Mouse (Mus musculus): ENCODE results near the gene Trim65. TPM values are rescaled to one million over a fixed set of nuclear protein-coding genes. Genes with fewer than 3 reads are reported as not detected.

Trim65 gene
- total RNA-seq (2023) = 1 to 10 TPM; 6.7 to 8.8 TPM

DNA sequence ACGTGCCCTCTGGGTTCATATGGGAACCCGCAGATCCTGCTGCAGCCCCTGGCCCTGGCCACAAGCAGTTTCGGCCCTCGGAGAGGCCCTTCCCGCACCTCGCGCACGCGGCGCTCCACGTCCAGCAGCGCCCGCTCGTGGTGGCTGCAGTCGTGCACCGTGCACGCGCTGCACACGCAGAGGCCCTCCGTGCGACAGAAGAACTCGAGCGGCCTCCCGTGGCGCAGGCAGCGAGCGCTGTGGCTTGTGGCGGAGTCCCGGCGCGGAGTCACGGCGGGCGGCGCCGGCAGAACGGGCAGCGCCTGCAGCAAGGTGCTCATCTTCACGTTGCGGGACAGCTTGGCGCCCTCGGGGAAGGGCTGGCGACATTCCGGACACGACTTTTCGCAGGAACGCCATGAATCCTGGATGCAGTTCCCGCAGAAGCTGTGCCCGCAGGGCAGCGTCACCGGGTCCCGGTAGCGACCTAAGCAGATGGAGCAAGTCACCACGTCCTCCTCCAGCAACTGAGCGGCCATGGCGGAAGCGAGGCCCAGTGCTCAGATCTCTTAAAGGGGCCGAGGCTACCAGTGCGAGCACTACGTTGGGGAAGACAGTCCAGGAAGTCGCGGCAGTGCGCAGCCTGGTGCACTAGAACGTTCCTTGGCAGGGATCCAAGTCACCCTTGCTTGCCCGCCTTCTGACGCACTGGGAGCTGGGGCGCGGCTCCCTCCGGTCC lies at the start of gene Trim65:
Gene Trim65, minus strand, starts transcription at position 641 of the 718 bp plus-strand sequence.

DNA sequence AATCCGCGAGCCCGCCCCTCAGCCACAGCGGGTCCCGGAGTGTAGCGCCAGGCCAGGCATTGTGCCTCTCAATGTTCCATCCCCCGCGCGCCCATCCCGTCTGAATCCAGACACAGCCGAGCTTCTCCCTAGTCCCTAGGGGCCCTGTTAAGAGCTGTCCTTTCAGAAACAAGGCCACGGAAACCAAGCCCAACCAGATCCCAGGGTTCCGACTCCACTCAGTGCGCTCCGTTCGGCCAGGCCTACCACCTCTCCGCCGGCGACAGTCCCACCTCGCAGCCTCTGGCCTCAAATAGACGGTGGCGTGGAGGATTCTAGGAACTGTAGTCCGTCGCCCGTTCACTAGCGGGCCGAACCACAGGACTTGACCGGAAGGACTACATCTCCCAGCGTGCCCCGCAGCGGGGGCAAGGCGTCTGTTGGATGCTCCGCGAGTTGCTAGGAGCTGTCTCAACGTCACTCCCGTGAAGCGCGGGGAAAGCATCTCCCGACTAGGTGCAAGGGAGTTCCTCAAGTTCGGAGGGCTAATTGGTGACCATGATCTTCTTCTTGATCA lies 37.0 kb upstream of the Trim65 start, which contains the start of gene Fbf1:
Gene Fbf1, minus strand, starts transcription at position 283 of the 556 bp plus-strand sequence.

DNA sequence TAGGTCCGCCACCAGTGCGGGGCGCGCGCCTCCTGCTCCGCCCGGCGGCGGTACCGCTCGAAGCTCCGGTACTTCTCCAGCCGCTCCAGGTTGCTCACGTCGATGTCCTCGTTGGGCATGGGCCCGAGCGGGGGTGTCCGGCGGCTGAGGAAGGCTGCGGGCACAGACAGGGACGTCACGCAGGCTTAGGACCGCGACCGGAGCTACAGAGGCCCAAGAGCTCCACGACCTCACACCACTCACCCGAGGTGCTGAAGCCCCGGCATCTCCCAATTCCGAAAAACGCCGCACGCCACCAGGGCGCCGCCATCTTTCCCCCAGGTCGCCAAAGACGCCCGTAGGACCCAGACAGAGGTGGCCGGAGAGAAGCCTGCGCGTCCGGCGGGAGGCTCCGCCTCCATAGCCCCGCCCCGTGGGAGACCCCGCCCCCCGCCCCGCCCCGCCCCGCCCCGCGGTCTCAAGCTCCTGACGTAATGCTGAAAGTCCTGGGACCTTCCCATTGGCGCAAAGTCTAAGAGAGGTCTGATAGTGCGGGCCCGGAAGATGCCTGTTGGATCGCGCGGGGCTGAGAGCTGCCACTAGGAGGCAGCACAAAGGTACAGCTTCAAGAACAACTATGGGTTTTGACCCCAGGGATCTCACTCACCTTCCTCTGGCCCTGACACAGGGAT lies 7.7 kb upstream of the Trim65 start, which contains the start of gene Mrpl38:
Gene Mrpl38, minus strand, starts transcription at position 401 of the 671 bp plus-strand sequence.

DNA sequence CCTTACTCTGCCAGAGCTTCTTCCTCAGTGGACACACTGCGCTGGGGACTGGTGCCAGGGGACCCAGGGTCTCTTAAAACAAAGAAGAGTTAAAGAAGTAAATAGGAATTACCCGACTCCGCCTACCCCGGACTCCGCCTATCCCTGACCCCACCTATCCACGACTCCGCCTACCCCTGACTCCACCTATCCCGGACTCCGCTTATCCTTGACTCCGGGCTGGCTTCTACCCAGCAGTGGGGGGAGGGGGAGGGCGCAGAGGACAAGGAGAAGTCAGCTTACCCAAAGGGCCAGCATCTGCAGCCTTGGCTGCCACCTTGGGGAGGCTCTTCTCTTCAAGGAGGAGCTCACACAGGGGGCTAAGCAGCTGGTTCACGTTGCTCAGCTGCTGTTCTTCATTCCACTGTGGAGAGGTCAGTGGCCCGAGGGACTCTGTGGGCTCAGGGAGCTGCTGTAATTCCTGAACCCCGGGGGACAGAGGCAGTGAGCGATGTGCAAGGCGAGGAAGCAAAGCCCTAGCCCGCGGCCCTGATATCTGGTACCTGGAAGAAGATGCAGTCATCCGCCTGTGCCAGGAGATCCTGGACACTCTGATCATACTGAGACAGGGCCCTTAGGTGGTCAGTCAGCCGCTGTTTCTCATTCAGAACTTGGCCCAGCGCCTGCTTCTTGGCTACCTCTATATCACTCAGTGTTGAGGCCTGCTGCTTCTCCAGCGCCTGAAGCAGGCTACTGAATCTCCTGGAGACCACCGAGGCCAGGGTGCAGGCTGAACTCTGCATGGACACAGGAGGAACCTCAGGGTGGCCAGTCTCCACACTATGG lies 3.6 kb downstream of the Trim65 start, which contains the start of gene Trim47:
Gene Trim47, minus strand, starts transcription at position 55 of the 825 bp plus-strand sequence.

DNA sequence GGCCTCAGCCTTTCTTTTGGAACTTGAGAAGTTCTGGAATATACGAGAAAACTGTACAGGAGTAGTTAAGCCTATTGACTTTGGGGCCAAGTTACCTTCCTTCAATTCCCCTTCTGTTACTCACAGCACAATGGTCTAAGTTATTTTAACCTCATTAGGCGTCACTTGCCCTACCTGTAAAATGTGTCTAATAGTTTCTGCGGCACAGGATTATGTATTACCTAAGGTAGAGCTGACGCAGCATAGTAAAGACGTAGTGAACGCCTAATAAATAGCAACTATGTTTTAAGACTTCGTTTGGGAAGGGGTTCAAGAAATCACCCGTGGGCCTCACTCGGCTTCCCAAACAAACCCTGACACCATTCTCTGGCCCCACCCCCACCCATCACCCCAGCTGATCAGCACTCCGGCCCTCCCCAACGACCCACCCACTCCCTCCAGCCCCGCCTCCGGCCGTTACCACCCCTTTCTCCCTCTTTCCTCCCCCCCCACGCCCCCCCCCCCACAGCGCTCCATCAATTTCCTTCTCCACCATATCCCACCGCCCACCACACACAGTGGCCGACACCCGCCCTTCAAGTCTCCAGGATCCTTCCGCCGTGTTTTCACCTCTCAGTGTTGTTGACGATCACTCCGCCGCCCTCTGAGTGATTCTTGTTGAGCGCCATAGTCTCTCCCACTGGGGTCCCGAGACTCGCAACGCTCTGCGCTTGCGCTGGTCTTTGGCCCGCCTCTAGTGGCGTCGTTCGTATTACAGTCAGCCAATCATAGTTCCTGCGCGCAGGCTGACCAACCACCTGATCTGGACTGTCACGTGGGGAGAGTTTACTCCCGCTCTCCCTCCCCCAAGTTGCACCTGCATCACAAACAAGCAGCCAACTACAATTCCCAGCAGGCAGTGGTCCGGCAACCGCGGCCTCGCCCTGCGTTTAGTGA lies 44.4 kb downstream of the Trim65 start, which contains the start of gene Wbp2:
Gene Wbp2, minus strand, starts transcription at position 738 of the 936 bp plus-strand sequence.

DNA sequence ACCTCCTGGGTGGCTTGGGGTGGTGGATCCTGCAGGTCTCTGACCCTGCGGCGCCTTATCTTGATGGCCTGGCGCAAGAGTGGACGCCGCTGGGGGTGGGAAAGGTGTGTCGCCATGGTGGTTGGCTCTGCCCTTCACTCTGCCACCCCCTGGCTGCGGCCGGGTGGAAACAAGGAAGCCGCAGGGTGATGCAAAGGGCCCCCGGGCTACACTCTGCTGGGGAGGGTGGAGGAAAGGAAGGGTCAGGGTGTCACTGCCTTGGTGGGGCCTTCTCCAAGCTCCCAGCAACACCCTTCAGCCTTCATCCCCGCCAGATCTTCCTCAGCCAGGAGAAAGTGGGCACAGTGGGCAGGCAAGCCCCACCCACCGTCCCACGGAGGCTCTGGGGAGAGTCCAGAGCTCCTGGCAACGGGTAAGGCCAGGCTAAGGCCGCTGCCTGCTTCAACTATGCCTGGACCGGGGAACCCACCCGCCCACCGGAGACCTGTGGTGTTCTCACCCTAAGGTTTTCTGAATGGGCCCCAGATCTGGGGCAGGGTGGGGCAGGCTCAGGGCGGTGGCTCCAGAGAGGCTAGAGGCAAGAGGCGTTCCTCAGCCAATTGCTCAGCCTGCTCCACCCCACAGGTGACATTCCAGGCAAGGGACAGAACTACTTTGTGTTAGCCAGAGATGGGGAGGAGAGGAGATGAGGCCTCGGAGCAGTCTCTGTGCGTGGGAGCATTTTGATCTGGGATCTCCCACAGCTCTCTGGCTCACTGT lies 53.3 kb downstream of the Trim65 start, which contains the start of gene Unc13d:
Gene Unc13d, minus strand, starts transcription at position 516 of the 759 bp plus-strand sequence.

Other genes starting within 250 kb of the Trim65 start
- 10 to 100 TPM; 62.1 to 64.5 TPM for gene Smim5, start 231.2 kb downstream of the Trim65 start, total RNA-seq (2023)
- gene Smim6, start 219.1 kb downstream of the Trim65 start, total RNA-seq (2023) = 1 to 10 TPM; 6.0 to 6.3 TPM
- gene Sap30bp, start 197.8 kb downstream of the Trim65 start, total RNA-seq (2023) = 10 to 100 TPM; 24.2 to 28.0 TPM
- gene Recql5, start 197.7 kb downstream of the Trim65 start, total RNA-seq (2023) = 10 to 100 TPM; 26.4 to 28.9 TPM
- gene Itgb4, start 156.4 kb downstream of the Trim65 start, total RNA-seq (2023) = under 1 TPM; 0.07 to 0.09 TPM
- gene Galk1, start 118.4 kb downstream of the Trim65 start, total RNA-seq (2023) = 1 to 10 TPM; 7.2 to 7.7 TPM
- gene H3f3b, start 103.2 kb downstream of the Trim65 start, total RNA-seq (2023) = 1,000 to 10,000 TPM; 3,921 to 4,178 TPM
- 10 to 100 TPM; 20.9 to 23.4 TPM for gene Unk, start 100.8 kb downstream of the Trim65 start, total RNA-seq (2023)
- gene Unc13d, start 53.2 kb downstream of the Trim65 start, total RNA-seq (2023) = 10 to 100 TPM; 87.3 to 94.0 TPM
- 100 to 1,000 TPM; 124 to 141 TPM for gene Wbp2, start 44.1 kb downstream of the Trim65 start, total RNA-seq (2023)
- gene Trim47, start 3.9 kb downstream of the Trim65 start, total RNA-seq (2023) = under 1 TPM; 0.35 to 0.77 TPM
- gene Mrpl38, start 7.7 kb upstream of the Trim65 start, total RNA-seq (2023) = 10 to 100 TPM; 15.6 to 17.3 TPM
- gene Fbf1, start 37.0 kb upstream of the Trim65 start, total RNA-seq (2023) = 1 to 10 TPM; 6.0 to 9.4 TPM
- gene Ten1, start 67.7 kb upstream of the Trim65 start, total RNA-seq (2023) = 10 to 100 TPM; 24.6 to 28.1 TPM
- gene Acox1, start 67.9 kb upstream of the Trim65 start, total RNA-seq (2023) = 10 to 100 TPM; 25.9 to 28.7 TPM
- not detected for gene Evpl, start 106.9 kb upstream of the Trim65 start, total RNA-seq (2023)
- gene Srp68, start 143.1 kb upstream of the Trim65 start, total RNA-seq (2023) = 10 to 100 TPM; 36.8 to 39.4 TPM
- not detected for gene Galr2, start 149.8 kb upstream of the Trim65 start, total RNA-seq (2023)
- gene Exoc7, start 176.1 kb upstream of the Trim65 start, total RNA-seq (2023) = 10 to 100 TPM; 37.1 to 42.5 TPM
- gene Foxj1, start 204.3 kb upstream of the Trim65 start, total RNA-seq (2023) = under 1 TPM in 1 of 2 experiments, not detected in 1; 0.22 TPM

Measured in neutrophil, adult 83 days (primary cell).